Comparison of ENCODE assay signal across 19 mouse cellular contexts in the genomic region with DNA sequence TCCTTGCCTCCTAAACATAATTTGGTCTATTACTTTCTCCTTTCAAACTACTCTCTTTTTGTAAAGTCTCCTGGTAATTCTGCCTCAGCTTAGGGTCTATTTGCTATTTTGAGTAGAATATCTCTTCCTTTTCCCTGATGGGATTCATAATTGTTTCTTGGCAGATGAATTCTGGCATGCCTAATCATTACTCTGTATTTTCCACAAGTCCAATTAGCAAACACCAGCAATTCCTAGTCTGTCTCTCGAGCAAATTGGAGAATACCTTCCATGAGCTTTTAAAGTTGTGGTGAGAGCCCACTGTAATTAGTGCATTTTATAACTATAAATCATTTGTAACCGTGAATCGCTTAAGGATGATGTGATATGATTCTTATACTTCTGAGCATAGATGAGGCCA.
"Had no signal": no experiment of that assay in that cellular context is flagged by ENCODE, and none has a peak within 500 bp of the region (broad histone marks: within the 10 kb centered on the region; RNA-seq: fewer than 3 reads in every experiment).

No protein-coding gene starts in this region.

- H3K4me3 ChIP-seq: liver, embryonic 15.5 days; lung, embryonic 15.5 days; megakaryocyte, embryonic 14.5 days; midbrain, embryonic 13.5 days; midbrain, embryonic 15.5 days; neural tube, embryonic 12.5 days; stomach, embryonic 15.5 days had no signal

- H3K4me1 ChIP-seq: liver, embryonic 15.5 days; lung, embryonic 15.5 days; megakaryocyte, embryonic 14.5 days; midbrain, embryonic 13.5 days; midbrain, embryonic 15.5 days; neural tube, embryonic 12.5 days; stomach, embryonic 15.5 days had no signal

- H3K27ac ChIP-seq: liver, embryonic 15.5 days; lung, embryonic 15.5 days; macrophage; midbrain, embryonic 13.5 days; midbrain, embryonic 15.5 days; neural tube, embryonic 12.5 days; stomach, embryonic 15.5 days; stomach, postnatal 0 days had no signal

- H3K9ac ChIP-seq: liver, embryonic 15.5 days; liver, postnatal 0 days; lung, embryonic 15.5 days; midbrain, embryonic 13.5 days; midbrain, embryonic 15.5 days; neural tube, embryonic 12.5 days; stomach, embryonic 15.5 days had no signal

- H3K27me3 ChIP-seq: liver, embryonic 15.5 days; lung, embryonic 15.5 days; megakaryocyte, embryonic 14.5 days; midbrain, embryonic 13.5 days; midbrain, embryonic 15.5 days; neural tube, embryonic 12.5 days; stomach, embryonic 15.5 days had no signal

- H3K9me3 ChIP-seq: liver, embryonic 15.5 days; lung, embryonic 15.5 days; midbrain, embryonic 15.5 days; neural tube, embryonic 12.5 days; stomach, embryonic 15.5 days had no signal

- ATAC-seq: liver, postnatal 0 days; lung, postnatal 0 days; midbrain, embryonic 13.5 days; midbrain, embryonic 15.5 days had no signal

- H3K4me2 ChIP-seq: liver, embryonic 15.5 days; lung, embryonic 15.5 days; midbrain, embryonic 11.5 days; midbrain, embryonic 13.5 days; midbrain, embryonic 15.5 days; neural tube, embryonic 12.5 days; stomach, embryonic 15.5 days had no signal

- H3K36me3 ChIP-seq: liver, embryonic 15.5 days; lung, embryonic 15.5 days; midbrain, embryonic 13.5 days; midbrain, embryonic 15.5 days; neural tube, embryonic 12.5 days; stomach, embryonic 15.5 days had no signal

- DNase-seq: liver, postnatal 0 days; lung, adult 2 months; lung, postnatal 14 days; lung, postnatal 36 days; right cerebral cortex, postnatal 14 days; thymus, adult 2 months; thymus, postnatal 25 days; thymus, postnatal 4 days had no signal
